Mouse (Mus musculus): ENCODE results near the gene Os9. TPM values are rescaled to one million over a fixed set of nuclear protein-coding genes. Genes with fewer than 3 reads are reported as not detected.

Os9 gene
- polyA plus RNA-seq, 2 experiments: 22.9 to 25.0 TPM

GRCm38 (mm10) chr10:127048608-127049394 lies 72.1 kb downstream of the Os9 start:
- Histone ChIP-seq H3K27ac (no peak overlapping the region), H3K4me3 (ENCODE audit: insufficient read depth in 1 of 2, low read depth in 2 of 2, low read length in 2 of 2) (no peak overlapping the region), H3K4me1 (replicated peaks; ENCODE audit: control insufficient read depth in 2 of 2, insufficient read depth in 2 of 2, low read length in 1 of 2) (no peaks in the 10 kb centered on the region), H3K9me3 (ENCODE audit: control insufficient read depth, low read length) (no peaks in the 10 kb centered on the region), H3K27me3 (ENCODE audit: control insufficient read depth, insufficient read depth, low read length) (peaks cover 49% of the 10 kb centered on the region), H3K36me3 (replicated peaks; ENCODE audit: control insufficient read depth, insufficient read depth, low read depth) (no peaks in the 10 kb centered on the region; the same call in 1 of the 2 replicates), H3K9ac (replicated peaks) (no peak overlapping the region), H3K4me2 (ENCODE audit: low read depth) (no peak overlapping the region)
- ATAC-seq (ENCODE audit: insufficient read depth): no peak
- WGBS (ENCODE audit: insufficient replicate concordance): 5% methylated on average over 35 of the region's 35 CpGs
- no peak for DNase-seq (ENCODE audit: low read depth in 3 of 3, low spot score in 3 of 3)
- TF ChIP-seq CTCF (IDR thresholded peaks at IDR 0.05; ENCODE audit: low read depth) (no peak), EP300 (IDR thresholded peaks at IDR 0.05; ENCODE audit: low read depth) (no peak)

- Histone ChIP-seq H3K36me3 (replicated peaks; ENCODE audit: control insufficient read depth, insufficient read depth, low read depth) (no peaks in the 10 kb centered on the region; the same call in 1 of the 2 replicates), H3K4me1 (replicated peaks; ENCODE audit: control insufficient read depth in 2 of 2, insufficient read depth in 2 of 2, low read length in 1 of 2) (peaks cover 0 to under 1% of the 10 kb centered on the region in 2 experiments; a peak in 1 of 4 replicates), H3K9me3 (ENCODE audit: control insufficient read depth, low read length) (no peaks in the 10 kb centered on the region), H3K9ac (replicated peaks) (no peak within 1 kb of the TSS), H3K4me3 (ENCODE audit: insufficient read depth in 1 of 2, low read depth in 2 of 2, low read length in 2 of 2) (no peak within 1 kb of the TSS), H3K27me3 (ENCODE audit: control insufficient read depth, insufficient read depth, low read length) (peaks cover 49% of the 10 kb centered on the region), H3K4me2 (ENCODE audit: low read depth) (no peak within 1 kb of the TSS), H3K27ac (no peak within 1 kb of the TSS)
- DNase-seq (ENCODE audit: low read depth in 3 of 3, low spot score in 3 of 3) (no peak), ATAC-seq (ENCODE audit: insufficient read depth) (no peak)
- WGBS (ENCODE audit: insufficient replicate concordance): 30% methylated on average over 5 of the region's 5 CpGs
- no peak for TF ChIP-seq EP300 (IDR thresholded peaks at IDR 0.05; ENCODE audit: low read depth)
- no peak for TF ChIP-seq CTCF (IDR thresholded peaks at IDR 0.05; ENCODE audit: low read depth)
Observed at GRCm38 (mm10) chr10:127047954-127048353, 73.0 kb downstream of the Os9 start, which contains the start of gene Cyp27b1. Gene Cyp27b1, plus strand, starts transcription at chr10:127048250.

Other genes with a start within 250 kb of the Os9 start
- gene Atp23, start 219.8 kb downstream of the Os9 start, polyA plus RNA-seq (2012; rRNA removed): 3.7 and 4.1 TPM in 2 replicates
- gene Atp23, start 219.8 kb downstream of the Os9 start, polyA plus RNA-seq (2014; fragmentation: Nextera tagmentation; extraction: Ambion mirVana): 7.6 and 7.9 TPM in 2 replicates
- 18.8 and 19.4 TPM in 2 replicates for gene Ctdsp2, start 142.4 kb downstream of the Os9 start, polyA plus RNA-seq (2012; rRNA removed)
- 13.3 and 15.8 TPM in 2 replicates for gene Ctdsp2, start 142.4 kb downstream of the Os9 start, polyA plus RNA-seq (2014; fragmentation: Nextera tagmentation; extraction: Ambion mirVana)
- gene Avil, start 120.4 kb downstream of the Os9 start, polyA plus RNA-seq (2012; rRNA removed): 0.02 and 0.12 TPM in 2 replicates
- gene Avil, start 120.4 kb downstream of the Os9 start, polyA plus RNA-seq (2014; fragmentation: Nextera tagmentation; extraction: Ambion mirVana): 0.03 TPM in 1 of 2 replicates, not detected in the other
- gene Tsfm, start 90.3 kb downstream of the Os9 start, polyA plus RNA-seq (2012; rRNA removed): 22.8 and 26.7 TPM in 2 replicates
- 40.7 and 49.2 TPM in 2 replicates for gene Tsfm, start 90.3 kb downstream of the Os9 start, polyA plus RNA-seq (2014; fragmentation: Nextera tagmentation; extraction: Ambion mirVana)
- gene Mettl1, start 79.7 kb downstream of the Os9 start, polyA plus RNA-seq (2012; rRNA removed): 10.6 and 12.5 TPM in 2 replicates
- 18.1 and 19.3 TPM in 2 replicates for gene Mettl1, start 79.7 kb downstream of the Os9 start, polyA plus RNA-seq (2014; fragmentation: Nextera tagmentation; extraction: Ambion mirVana)
- gene Eef1akmt3, start 79.6 kb downstream of the Os9 start, polyA plus RNA-seq (2012; rRNA removed): 0.08 and 0.09 TPM in 2 replicates
- 0.04 TPM in 1 of 2 replicates, not detected in the other for gene Eef1akmt3, start 79.6 kb downstream of the Os9 start, polyA plus RNA-seq (2014; fragmentation: Nextera tagmentation; extraction: Ambion mirVana)
- gene Cyp27b1, start 72.9 kb downstream of the Os9 start, polyA plus RNA-seq (2012; rRNA removed): 0.07 and 0.08 TPM in 2 replicates
- not detected in 2 replicates for gene Cyp27b1, start 72.9 kb downstream of the Os9 start, polyA plus RNA-seq (2014; fragmentation: Nextera tagmentation; extraction: Ambion mirVana)
- gene March9, start 60.9 kb downstream of the Os9 start, polyA plus RNA-seq (2012; rRNA removed): 0.07 and 0.12 TPM in 2 replicates
- not detected in 2 replicates for gene March9, start 60.9 kb downstream of the Os9 start, polyA plus RNA-seq (2014; fragmentation: Nextera tagmentation; extraction: Ambion mirVana)
- 175 and 221 TPM in 2 replicates for gene Cdk4, start 57.6 kb downstream of the Os9 start, polyA plus RNA-seq (2012; rRNA removed)
- gene Cdk4, start 57.6 kb downstream of the Os9 start, polyA plus RNA-seq (2014; fragmentation: Nextera tagmentation; extraction: Ambion mirVana): 519 and 576 TPM in 2 replicates
- 35.8 and 41.8 TPM in 2 replicates for gene Tspan31, start 50.9 kb downstream of the Os9 start, polyA plus RNA-seq (2012; rRNA removed)
- 18.9 and 23.8 TPM in 2 replicates for gene Tspan31, start 50.9 kb downstream of the Os9 start, polyA plus RNA-seq (2014; fragmentation: Nextera tagmentation; extraction: Ambion mirVana)
- 3.0 and 3.7 TPM in 2 replicates for gene Agap2, start 45.8 kb downstream of the Os9 start, polyA plus RNA-seq (2012; rRNA removed)
- 0.57 and 0.59 TPM in 2 replicates for gene Agap2, start 45.8 kb downstream of the Os9 start, polyA plus RNA-seq (2014; fragmentation: Nextera tagmentation; extraction: Ambion mirVana)
- gene B4galnt1, start 44.1 kb upstream of the Os9 start, polyA plus RNA-seq (2012; rRNA removed): 9.9 and 10.4 TPM in 2 replicates
- 14.6 and 17.1 TPM in 2 replicates for gene B4galnt1, start 44.1 kb upstream of the Os9 start, polyA plus RNA-seq (2014; fragmentation: Nextera tagmentation; extraction: Ambion mirVana)
- gene Slc26a10, start 59.5 kb upstream of the Os9 start, polyA plus RNA-seq (2012; rRNA removed): 1.5 and 1.7 TPM in 2 replicates
- gene Slc26a10, start 59.5 kb upstream of the Os9 start, polyA plus RNA-seq (2014; fragmentation: Nextera tagmentation; extraction: Ambion mirVana): 0.75 and 1.3 TPM in 2 replicates
- 6.9 and 7.7 TPM in 2 replicates for gene Arhgef25, start 69.0 kb upstream of the Os9 start, polyA plus RNA-seq (2012; rRNA removed)
- gene Arhgef25, start 69.0 kb upstream of the Os9 start, polyA plus RNA-seq (2014; fragmentation: Nextera tagmentation; extraction: Ambion mirVana): 3.4 and 4.8 TPM in 2 replicates
- gene Dtx3, start 74.6 kb upstream of the Os9 start, polyA plus RNA-seq (2012; rRNA removed): 35.9 and 38.6 TPM in 2 replicates
- 11.2 and 15.0 TPM in 2 replicates for gene Dtx3, start 74.6 kb upstream of the Os9 start, polyA plus RNA-seq (2014; fragmentation: Nextera tagmentation; extraction: Ambion mirVana)
- gene Pip4k2c, start 90.5 kb upstream of the Os9 start, polyA plus RNA-seq (2012; rRNA removed): 28.2 and 31.2 TPM in 2 replicates
- gene Pip4k2c, start 90.5 kb upstream of the Os9 start, polyA plus RNA-seq (2014; fragmentation: Nextera tagmentation; extraction: Ambion mirVana): 25.7 and 31.1 TPM in 2 replicates
- 0.11 and 0.19 TPM in 2 replicates for gene Kif5a, start 142.2 kb upstream of the Os9 start, polyA plus RNA-seq (2012; rRNA removed)
- 0.01 and 0.03 TPM in 2 replicates for gene Kif5a, start 142.2 kb upstream of the Os9 start, polyA plus RNA-seq (2014; fragmentation: Nextera tagmentation; extraction: Ambion mirVana)
- 53.8 and 58.7 TPM in 2 replicates for gene Dctn2, start 145.2 kb upstream of the Os9 start, polyA plus RNA-seq (2012; rRNA removed)
- gene Dctn2, start 145.2 kb upstream of the Os9 start, polyA plus RNA-seq (2014; fragmentation: Nextera tagmentation; extraction: Ambion mirVana): 59.2 and 64.7 TPM in 2 replicates
- 9.7 and 11.0 TPM in 2 replicates for gene Mbd6, start 167.9 kb upstream of the Os9 start, polyA plus RNA-seq (2012; rRNA removed)
- 5.6 and 6.2 TPM in 2 replicates for gene Mbd6, start 167.9 kb upstream of the Os9 start, polyA plus RNA-seq (2014; fragmentation: Nextera tagmentation; extraction: Ambion mirVana)
- gene Mars, start 190.7 kb upstream of the Os9 start, polyA plus RNA-seq (2012; rRNA removed): 53.6 and 63.4 TPM in 2 replicates
- gene Mars, start 190.7 kb upstream of the Os9 start, polyA plus RNA-seq (2014; fragmentation: Nextera tagmentation; extraction: Ambion mirVana): 101 and 115 TPM in 2 replicates
- gene Arhgap9, start 200.8 kb upstream of the Os9 start, polyA plus RNA-seq (2012; rRNA removed): 7.3 and 8.8 TPM in 2 replicates
- 12.4 and 13.4 TPM in 2 replicates for gene Arhgap9, start 200.8 kb upstream of the Os9 start, polyA plus RNA-seq (2014; fragmentation: Nextera tagmentation; extraction: Ambion mirVana)
- 1.1 and 1.4 TPM in 2 replicates for gene Gli1, start 220.8 kb upstream of the Os9 start, polyA plus RNA-seq (2012; rRNA removed)
- gene Gli1, start 220.8 kb upstream of the Os9 start, polyA plus RNA-seq (2014; fragmentation: Nextera tagmentation; extraction: Ambion mirVana): 0.15 and 0.27 TPM in 2 replicates
- 0.59 and 0.61 TPM in 2 replicates for gene Inhbe, start 233.3 kb upstream of the Os9 start, polyA plus RNA-seq (2012; rRNA removed)
- 0.28 and 0.38 TPM in 2 replicates for gene Inhbe, start 233.3 kb upstream of the Os9 start, polyA plus RNA-seq (2014; fragmentation: Nextera tagmentation; extraction: Ambion mirVana)
- gene Inhbc, start 249.3 kb upstream of the Os9 start, polyA plus RNA-seq (2012; rRNA removed): 1.5 and 2.0 TPM in 2 replicates
- 2.1 and 2.4 TPM in 2 replicates for gene Inhbc, start 249.3 kb upstream of the Os9 start, polyA plus RNA-seq (2014; fragmentation: Nextera tagmentation; extraction: Ambion mirVana)

Measured in liver, embryonic 14.5 days (tissue).